Mouse (Mus musculus) cerebellum, adult 8-10 months (tissue): ENCODE results near the gene 1700008O03Rik.

Experiments
- DNase-seq: peaks from one replicate; pipeline ENCODE4 v3.0.0; 2022

The 1700008O03Rik gene

DNA sequence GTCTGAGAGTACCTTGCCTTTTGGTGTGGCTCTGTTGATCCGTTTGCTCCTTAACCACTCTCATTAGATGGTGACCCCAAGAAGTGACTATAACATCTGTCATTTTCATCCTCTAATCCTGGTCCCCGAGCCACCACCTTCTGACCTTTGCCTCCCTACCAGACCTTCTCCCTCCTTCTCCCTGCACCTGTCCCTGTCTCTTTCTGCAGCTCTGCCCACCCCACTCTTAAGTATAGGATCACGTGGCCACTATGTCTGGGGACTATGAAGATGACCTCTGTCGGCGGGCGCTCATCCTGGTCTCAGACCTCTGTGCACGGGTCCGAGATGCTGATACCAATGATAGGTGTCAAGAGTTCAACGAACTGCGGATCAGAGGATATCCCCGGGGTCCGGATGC lies at the start of gene 1700008O03Rik:
Gene 1700008O03Rik, minus strand, starts transcription at position 101 of the 400 bp plus-strand sequence.
- no peak for DNase-seq

DNA sequence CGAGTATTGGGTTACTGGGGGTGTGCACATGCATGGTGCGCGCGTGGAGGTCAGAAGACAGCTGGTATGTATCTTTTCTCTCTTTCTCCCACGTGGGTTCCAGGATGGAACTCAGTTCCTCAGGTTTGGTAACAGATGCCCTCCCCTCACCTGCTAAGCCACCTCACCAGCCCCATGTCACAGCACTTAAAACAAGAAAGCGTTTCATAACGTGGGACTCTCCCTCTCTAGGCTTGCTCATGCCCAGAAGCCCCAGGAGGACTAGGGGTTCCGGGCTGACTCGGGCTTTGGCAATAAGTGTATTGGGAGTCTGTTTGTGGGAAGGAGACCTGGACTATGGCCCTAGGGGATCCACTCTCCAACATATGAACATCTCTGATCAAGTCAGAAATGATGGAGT lies 48.5 kb upstream of the 1700008O03Rik start:
- no peak for DNase-seq

GRCm38 (mm10) chr7:44433371-44433770 lies 47.8 kb upstream of the 1700008O03Rik start:
- no peak for DNase-seq

DNA sequence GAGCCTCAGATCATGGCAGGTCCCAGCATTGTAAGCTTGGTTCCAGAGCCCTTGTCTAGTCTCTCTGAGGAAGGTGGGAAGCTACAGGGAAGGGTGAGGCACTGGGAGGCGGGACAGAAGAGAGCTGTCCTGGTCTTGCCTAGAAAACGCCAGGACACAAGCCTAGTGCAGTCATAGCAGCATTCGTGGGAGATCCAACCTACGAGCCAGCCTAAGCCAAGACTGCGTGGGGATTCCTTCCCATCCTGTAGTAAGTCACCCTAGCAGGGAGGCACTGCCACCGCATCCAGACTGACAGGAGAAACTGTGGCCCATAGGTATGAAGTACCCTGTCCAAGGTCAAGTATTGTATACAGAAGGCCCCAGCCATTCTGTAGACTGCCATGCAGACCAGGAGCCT lies 46.9 kb upstream of the 1700008O03Rik start:
- DNase-seq = no peak

- DNase-seq = peak; percentile 52
Measured at GRCm38 (mm10) chr7:44429534-44430488, 44.2 kb upstream of the 1700008O03Rik start.

- peak; percentile 53 for DNase-seq
Measured at GRCm38 (mm10) chr7:44428968-44429521, 43.4 kb upstream of the 1700008O03Rik start, which contains the start of gene Lrrc4b. Gene Lrrc4b, plus strand, starts transcription at chr7:44429018.

DNA sequence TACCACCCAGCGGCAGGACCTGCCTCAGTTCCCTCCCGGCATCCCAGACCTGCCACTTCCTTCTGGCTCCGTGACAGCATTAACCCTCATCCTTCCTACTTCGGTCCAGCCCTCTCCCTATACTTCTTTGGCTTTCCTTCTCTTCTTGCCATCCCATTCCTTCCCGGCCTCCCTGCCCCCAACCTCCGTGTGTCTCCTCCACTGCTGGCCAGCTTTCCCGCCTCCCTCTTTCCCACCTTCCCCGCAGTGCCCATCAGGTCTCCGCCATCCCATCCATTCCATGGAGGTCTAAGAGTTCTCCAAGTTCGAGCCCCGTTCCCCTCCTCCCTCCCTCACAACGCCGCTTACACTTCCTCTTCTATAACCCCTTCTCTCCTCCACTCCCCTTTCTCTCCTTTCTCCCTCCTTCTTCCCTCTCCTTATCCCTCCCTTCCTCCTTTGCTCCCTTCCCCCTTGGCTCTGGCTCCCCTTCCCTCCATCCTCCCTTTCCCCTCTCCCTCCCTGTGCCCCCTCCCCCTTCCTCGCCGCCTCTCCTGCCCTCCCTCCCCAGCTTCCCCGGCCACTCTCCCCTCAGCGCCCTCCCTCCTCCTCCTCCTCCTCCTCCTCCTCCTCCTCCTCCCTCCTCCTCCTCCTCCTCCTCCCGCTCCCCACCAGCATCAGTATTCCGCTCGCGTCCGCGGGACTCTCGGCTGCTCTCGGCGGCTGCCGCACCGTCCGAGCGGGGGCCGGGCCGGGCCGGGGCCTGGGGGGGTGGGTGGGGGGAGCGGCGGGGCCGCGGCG lies 42.7 kb upstream of the 1700008O03Rik start:
- DNase-seq = peak; percentile 51

DNA sequence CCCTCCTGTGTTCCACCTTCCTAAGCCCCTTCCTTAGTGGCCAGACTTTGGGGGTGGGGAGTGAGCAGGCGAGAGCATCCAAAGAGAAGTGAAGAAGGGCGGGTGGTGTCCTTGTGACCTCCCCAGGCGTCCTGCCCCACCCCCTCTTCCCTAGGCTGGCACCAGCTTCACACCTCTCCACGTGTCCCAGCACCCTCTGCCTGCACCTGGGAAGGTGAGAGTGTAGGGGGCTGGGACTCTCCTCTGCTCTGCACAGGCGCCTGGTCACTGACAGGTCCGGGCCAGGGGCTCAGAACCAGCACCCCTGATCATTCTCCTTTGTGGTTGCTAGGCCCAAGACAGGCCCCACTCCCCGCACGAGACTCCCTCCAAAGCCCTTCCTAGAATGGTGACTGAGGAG lies 42.0 kb upstream of the 1700008O03Rik start:
- DNase-seq = no peak

GRCm38 (mm10) chr7:44413307-44413706 lies 27.7 kb upstream of the 1700008O03Rik start:
- no peak for DNase-seq

DNA sequence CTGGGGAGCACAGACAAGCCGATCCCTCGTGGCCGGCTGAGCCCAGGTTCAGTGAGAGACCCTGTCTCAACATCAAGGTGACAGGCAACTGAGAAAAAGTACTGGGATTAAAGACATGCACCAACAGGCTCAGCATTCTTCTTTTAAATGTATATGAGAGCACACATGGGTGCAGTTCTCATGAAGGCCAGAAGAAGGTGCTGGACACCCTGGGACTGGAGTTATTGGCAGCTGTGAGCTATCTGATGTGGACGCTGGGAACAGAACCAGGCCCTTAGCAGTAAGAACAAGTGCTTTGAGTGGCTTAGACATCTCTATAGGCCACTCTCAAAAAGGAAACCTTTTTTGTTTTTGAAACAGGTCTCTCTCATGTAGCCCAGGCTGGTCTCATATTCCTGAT lies 25.5 kb upstream of the 1700008O03Rik start:
- no peak for DNase-seq

- DNase-seq = no peak
Measured at GRCm38 (mm10) chr7:44406015-44406355, 20.4 kb upstream of the 1700008O03Rik start.

- DNase-seq = peak; percentile 94
Measured at GRCm38 (mm10) chr7:44405346-44406014, 19.9 kb upstream of the 1700008O03Rik start.

DNA sequence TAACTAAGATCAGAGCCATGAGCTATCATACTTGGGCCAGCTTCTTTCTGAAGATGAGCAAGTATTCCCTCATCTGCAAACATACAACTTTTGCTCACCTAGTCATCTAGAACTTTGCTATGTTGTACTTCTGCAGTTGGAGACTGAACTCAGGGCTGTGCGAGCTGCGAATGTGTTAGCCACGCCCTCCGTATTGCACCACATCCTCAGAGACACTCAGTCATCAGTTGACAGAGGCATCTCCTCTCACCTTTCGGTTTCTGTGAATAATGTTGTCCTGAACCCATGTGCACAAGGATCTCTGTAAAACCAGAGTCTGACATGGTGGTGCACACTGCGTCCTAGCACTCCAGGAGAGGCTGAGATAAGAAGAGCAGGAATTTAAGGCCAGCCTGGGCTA lies 16.1 kb upstream of the 1700008O03Rik start:
- no peak for DNase-seq

DNA sequence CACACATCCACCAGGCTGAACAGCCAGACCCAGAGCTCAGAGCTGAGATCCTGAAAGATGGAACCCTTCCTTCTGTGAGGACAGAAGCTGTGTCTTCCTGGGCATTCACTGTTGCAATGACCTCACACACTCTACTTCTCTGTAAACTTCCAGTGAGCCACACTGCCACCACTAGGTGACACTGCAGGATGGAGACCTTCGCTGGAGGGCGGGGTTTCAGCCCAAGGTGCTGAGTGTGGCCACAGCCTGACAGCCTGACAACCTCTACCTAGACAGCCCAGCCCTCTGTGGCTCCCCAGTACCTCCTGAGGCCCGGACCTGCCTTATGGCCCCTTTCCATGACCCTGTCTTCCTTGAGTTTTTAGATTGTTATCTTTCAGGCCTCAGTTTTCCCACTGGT lies 12.9 kb upstream of the 1700008O03Rik start:
- DNase-seq = peak; percentile 70

DNA sequence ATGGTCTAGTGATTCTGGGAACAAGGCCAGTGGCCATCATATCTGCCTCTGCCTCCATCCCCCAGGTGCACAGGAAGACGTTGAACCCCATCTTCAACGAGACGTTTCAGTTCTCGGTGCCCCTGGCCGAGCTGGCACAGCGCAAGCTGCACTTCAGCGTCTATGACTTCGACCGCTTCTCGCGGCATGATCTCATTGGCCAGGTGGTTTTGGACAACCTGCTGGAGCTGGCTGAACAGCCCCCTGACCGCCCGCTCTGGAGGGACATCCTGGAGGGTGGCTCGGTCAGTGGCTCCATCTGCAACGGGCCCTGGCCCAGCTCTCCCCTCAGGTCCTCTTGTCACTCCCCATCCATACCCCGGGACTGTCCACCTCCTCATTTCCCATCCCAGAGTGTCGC lies 7.7 kb upstream of the 1700008O03Rik start:
- DNase-seq = no peak

DNA sequence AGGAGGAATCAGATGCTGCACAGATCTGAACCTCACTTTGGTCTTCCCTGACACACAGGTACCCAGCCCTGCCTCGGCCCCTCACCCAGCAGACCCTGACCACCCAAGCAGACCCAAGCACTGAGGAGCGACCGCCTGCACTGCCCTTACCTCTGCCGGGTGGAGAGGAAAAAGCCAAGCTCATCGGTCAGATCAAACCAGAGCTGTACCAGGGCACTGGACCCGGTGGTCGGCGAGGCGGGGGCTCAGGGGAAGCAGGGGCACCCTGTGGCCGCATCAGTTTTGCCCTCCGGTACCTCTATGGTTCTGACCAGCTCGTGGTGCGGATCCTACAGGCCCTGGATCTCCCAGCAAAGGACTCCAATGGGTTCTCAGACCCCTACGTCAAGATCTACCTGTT lies 6.7 kb upstream of the 1700008O03Rik start:
- DNase-seq = no peak

DNA sequence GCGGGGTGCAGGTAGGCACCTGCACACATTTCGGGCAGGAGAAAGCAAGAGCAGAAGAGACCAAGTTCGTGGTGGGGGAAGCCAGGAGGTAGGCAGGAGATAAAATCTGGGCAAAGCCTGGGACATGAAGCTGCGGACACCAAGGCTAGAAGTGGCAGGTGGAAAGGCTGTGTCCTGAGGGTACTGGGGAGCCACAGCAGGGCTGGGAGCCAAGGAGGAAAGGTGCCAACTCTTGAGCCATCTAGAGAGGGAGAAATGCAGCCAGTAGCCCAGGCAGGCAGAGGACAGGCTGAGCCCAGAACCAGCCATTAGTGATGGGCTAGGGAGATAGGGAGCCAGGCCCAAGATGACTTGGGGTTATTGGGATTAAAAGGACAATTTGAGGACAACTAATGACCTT lies 6.2 kb upstream of the 1700008O03Rik start:
- peak; percentile 94 for DNase-seq

- no peak for DNase-seq
Measured at GRCm38 (mm10) chr7:44384716-44385059, 932 bp downstream of the 1700008O03Rik start.

GRCm38 (mm10) chr7:44383980-44384715 lies 1.5 kb downstream of the 1700008O03Rik start, which contains the start of gene Syt3:
Gene Syt3, plus strand, starts transcription at chr7:44384102.
- DNase-seq = peak; percentile 90

DNA sequence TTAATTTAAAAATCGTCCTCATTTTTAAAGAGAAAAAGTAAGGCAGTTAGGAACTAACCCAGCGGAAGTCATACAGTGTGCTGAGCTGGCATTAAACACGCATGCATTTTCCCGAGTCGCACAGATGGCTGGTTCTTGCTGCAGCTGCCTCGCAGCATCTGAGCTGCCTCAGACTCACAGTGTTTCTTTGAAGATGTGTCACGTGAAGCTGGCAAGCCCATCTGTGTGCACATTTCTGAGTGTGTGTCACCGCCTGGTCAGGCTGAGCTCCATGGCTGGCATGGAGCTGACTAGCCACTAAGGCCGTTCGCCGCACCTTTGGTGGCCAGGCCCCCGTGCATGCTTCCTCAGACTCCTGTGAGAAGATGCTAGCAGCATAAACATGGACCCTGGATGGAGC lies 3.1 kb downstream of the 1700008O03Rik start:
- no peak for DNase-seq

- DNase-seq = no peak
Measured at GRCm38 (mm10) chr7:44378290-44378689, 7.3 kb downstream of the 1700008O03Rik start.

- no peak for DNase-seq
Measured at GRCm38 (mm10) chr7:44375793-44376192, 9.8 kb downstream of the 1700008O03Rik start.
